Mouse (Mus musculus): ENCODE measurements at regions not wholly inside any gene's neighbourhood (a gene's known extent, or its start where the extent isn't known, plus 50 kb on each side); places are given as distances from the start of the nearest gene placed in this dataset.

GRCm38 (mm10) chr6:53143846-53144584 lies 75.6 kb upstream of the Jazf1 start:
- intact Hi-C loops (cut with DNase I) = loop anchor here (5.0 kb wide), 1 partner anchor 112 kb away; no protein-coding TSS in a partner anchor

- intact Hi-C loops (cut with DNase I) = no loop called here
Measured at GRCm38 (mm10) chr6:53134410-53134809, 66.0 kb upstream of the Jazf1 start.

GRCm38 (mm10) chr6:53130717-53131330 lies 62.4 kb upstream of the Jazf1 start:
- intact Hi-C loops (cut with DNase I) = no loop called here

- intact Hi-C loops (cut with DNase I) = no loop called here
Measured at GRCm38 (mm10) chr6:53126776-53127175, 58.3 kb upstream of the Jazf1 start.

- intact Hi-C loops (cut with DNase I) = no loop called here
Measured at GRCm38 (mm10) chr6:53124800-53125450, 56.5 kb upstream of the Jazf1 start.

GRCm38 (mm10) chr6:53120385-53120784 lies 52.0 kb upstream of the Jazf1 start:
- intact Hi-C loops (cut with DNase I) = no loop called here

Measured in adrenal gland (tissue).